Mouse (Mus musculus): ENCODE measurements around the gene Ccz1.

DNA sequence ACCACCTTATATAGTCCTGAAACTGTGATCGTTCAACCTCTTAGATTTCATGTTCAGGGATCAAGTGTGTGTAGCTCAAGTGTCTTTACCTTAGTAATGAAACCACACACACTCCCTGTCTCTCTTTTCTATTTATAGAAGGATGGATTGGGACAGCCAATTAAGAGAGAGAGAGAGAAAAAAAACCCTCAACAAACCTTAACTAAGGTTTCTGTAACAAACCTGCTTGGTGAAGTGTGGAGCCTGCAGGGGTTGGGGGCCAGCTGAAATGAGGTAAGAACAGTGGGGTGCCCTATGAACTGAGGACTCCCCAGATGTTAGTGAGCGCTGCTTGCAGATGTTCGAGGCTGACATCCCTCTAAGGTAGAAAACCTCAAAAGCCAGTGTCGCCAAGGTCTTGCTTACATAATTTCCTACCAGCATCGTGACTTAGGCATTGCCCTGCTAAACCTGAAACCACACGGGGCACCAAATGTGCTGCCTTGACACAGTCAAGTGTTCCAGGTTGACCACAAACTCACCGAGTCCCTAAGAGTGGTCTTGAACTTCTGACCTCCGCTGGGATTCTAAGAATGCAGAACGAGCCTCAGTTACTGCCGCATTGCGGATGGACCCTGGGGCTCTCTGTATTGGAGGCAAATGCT is 12.1 kb upstream of the Ccz1 start, which contains the start of gene Ocm:
- no peak for TF ChIP-seq CTCF (IDR thresholded peaks at IDR 0.05; ENCODE audit: low read depth, low read length)
- no peak for TF ChIP-seq POLR2A (IDR thresholded peaks at IDR 0.05; ENCODE audit: extremely low read depth, insufficient read depth, low read length)

Data from liver, adult 2 months (tissue).